Mouse (Mus musculus): ENCODE data around the gene Otud1.

The Otud1 gene

GRCm38 (mm10) chr2:19657158-19657874 lies at the start of gene Otud1:
Gene Otud1, plus strand, starts transcription at chr2:19657752.
- peak; percentile 97 for DNase-seq

- no peak for DNase-seq
Observed at GRCm38 (mm10) chr2:19607852-19608251, 49.7 kb upstream of the Otud1 start.

GRCm38 (mm10) chr2:19608410-19609073 lies 49.0 kb upstream of the Otud1 start:
- DNase-seq, result no peak

GRCm38 (mm10) chr2:19622041-19622440 lies 35.5 kb upstream of the Otud1 start:
- DNase-seq, result no peak

- no peak for DNase-seq
Observed at GRCm38 (mm10) chr2:19627044-19627443, 30.5 kb upstream of the Otud1 start.

GRCm38 (mm10) chr2:19627920-19628608 lies 29.5 kb upstream of the Otud1 start:
- DNase-seq, result no peak

- no peak for DNase-seq
Observed at GRCm38 (mm10) chr2:19630544-19630943, 27.0 kb upstream of the Otud1 start.

- no peak for DNase-seq
Observed at GRCm38 (mm10) chr2:19633406-19633920, 24.1 kb upstream of the Otud1 start.

- no peak for DNase-seq
Observed at GRCm38 (mm10) chr2:19645182-19645581, 12.4 kb upstream of the Otud1 start.

- no peak for DNase-seq
Observed at GRCm38 (mm10) chr2:19646144-19646543, 11.4 kb upstream of the Otud1 start.

GRCm38 (mm10) chr2:19646910-19647309 lies 10.6 kb upstream of the Otud1 start:
- DNase-seq, result no peak

- DNase-seq, result peak; percentile 25
Observed at GRCm38 (mm10) chr2:19656436-19656835, 1.1 kb upstream of the Otud1 start.

GRCm38 (mm10) chr2:19657881-19658589 lies 483 bp downstream of the Otud1 start:
- DNase-seq, result peak; percentile 49

- DNase-seq, result peak; percentile 43
Observed at GRCm38 (mm10) chr2:19658661-19659384, 1.3 kb downstream of the Otud1 start.

GRCm38 (mm10) chr2:19660875-19661274 lies 3.3 kb downstream of the Otud1 start:
- DNase-seq, result no peak

GRCm38 (mm10) chr2:19663146-19663848 lies 5.7 kb downstream of the Otud1 start:
- no peak for DNase-seq

GRCm38 (mm10) chr2:19664147-19664546 lies 6.6 kb downstream of the Otud1 start:
- peak; percentile 14 for DNase-seq

- DNase-seq, result no peak
Observed at GRCm38 (mm10) chr2:19664555-19665475, 7.3 kb downstream of the Otud1 start.

- DNase-seq, result peak; percentile 46
Observed at GRCm38 (mm10) chr2:19665841-19666240, 8.3 kb downstream of the Otud1 start.

Measured in kidney, adult 11 months (tissue).